Mouse (Mus musculus) forebrain, embryonic 16.5 days (tissue): Measurements from ENCODE around the gene Anp32a. TPM values are rescaled to one million over a fixed set of nuclear protein-coding genes. Genes with fewer than 3 reads are reported as not detected.
A peak's percentile ranks its signal among the peaks of the same experiment; 100 is the strongest.

Source experiments
- ATAC-seq: fragments of 200-750 bp; cut with Nextera tagmentation; 2 replicates; pipeline ENCODE4 v1.8.0; 2017; ENCODE audit warnings: mild to moderate bottlenecking, moderate library complexity
- H3K27ac ChIP-seq: fragments of 300-500 bp; sonication (generic); 2 replicates; pipeline ENCODE4 v1.5.1; 2014; ENCODE audit warnings: low read length, control low read depth
- H3K27me3 ChIP-seq: fragments of 300-500 bp; sonication (generic); replicated peaks from 2 replicates; pipeline ENCODE4 v1.6.1; 2014; ENCODE audit warnings: low read length; ENCODE audit not compliant: control insufficient read depth, insufficient read depth
- H3K36me3 ChIP-seq: fragments of 300-500 bp; sonication (generic); 2 replicates; pipeline ENCODE4 v1.6.1; 2014; ENCODE audit not compliant: control insufficient read depth, insufficient read depth
- H3K4me1 ChIP-seq: fragments of 300-500 bp; sonication (generic); replicated peaks from 2 replicates; pipeline ENCODE4 v1.6.1; 2014; ENCODE audit warnings: low read length; ENCODE audit not compliant: control insufficient read depth, insufficient read depth
- H3K4me2 ChIP-seq: fragments of 300-500 bp; sonication (generic); 2 replicates; pipeline ENCODE4 v1.6.1; 2014; ENCODE audit warnings: mild to moderate bottlenecking, low read length, control low read depth
- H3K4me3 ChIP-seq: fragments of 300-500 bp; sonication (generic); replicated peaks from 2 replicates; pipeline ENCODE4 v1.5.1; 2014; ENCODE audit warnings: mild to moderate bottlenecking, low read length, control low read depth
- H3K9ac ChIP-seq: fragments of 300-500 bp; sonication (generic); replicated peaks from 2 replicates; pipeline ENCODE4 v1.6.1; 2014; ENCODE audit warnings: low read depth, low read length, control low read depth
- H3K9me3 ChIP-seq: fragments of 300-500 bp; sonication (generic); 2 replicates; pipeline ENCODE4 v1.6.1; 2016; ENCODE audit warnings: low read length; ENCODE audit not compliant: control insufficient read depth
- WGBS: fragments of 180-500 bp; shearing (Covaris S2); extraction: QIAGEN DNeasy Blood & Tissue Kit; methylation state at CpG from one replicate; pipeline ENCODE4 v1.1.7; 2014; 5-methylcytosine and 5-hydroxymethylcytosine counted together
- polyA plus RNA-seq: library from polyadenylated mRNA; unstranded; fragments of >200 nt; fragmentation: Nextera tagmentation; extraction: Ambion mirVana; gene quantifications from 2 replicates; pipeline ENCODE4 v1.2.1, GENCODE M21; 2015

Anp32a gene
- polyA plus RNA-seq, 1 experiment from 2014 or later = 166 TPM

DNA sequence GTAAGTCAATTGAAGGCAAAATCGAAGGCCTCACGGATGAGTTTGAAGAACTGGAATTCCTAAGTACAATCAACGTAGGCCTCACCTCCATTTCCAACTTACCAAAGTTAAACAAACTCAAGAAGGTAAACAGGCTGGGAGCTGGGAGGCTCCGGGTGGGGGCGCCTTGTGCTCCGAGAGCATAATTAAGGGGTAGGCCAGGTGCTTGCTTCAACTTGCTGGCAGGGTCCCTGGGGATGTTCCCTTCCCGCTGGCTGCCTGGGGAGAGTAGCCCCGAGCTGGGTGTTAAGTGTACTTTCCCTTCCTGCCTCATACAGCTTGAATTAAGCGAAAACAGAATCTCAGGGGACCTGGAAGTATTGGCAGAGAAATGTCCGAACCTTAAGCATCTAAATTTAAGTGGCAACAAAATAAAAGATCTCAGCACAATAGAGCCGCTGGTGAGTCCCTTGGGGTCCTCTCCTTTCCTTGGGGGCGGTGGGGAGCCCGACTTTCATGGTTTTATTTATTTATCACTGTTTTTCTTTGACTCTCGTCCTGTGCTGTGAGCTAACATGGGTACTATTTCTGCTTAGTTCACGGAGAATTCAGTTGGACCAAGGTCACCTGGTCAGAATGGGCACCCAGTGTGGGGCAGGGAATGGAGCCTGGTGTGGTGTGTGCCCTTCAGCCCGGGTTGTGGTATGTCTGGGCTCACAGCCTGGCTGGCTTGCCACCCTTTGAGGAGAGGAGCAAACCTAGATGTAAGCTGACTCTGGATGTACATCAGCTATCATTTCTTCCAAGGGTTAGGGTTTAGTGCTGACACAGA is 30.9 kb downstream of the Anp32a start:
- Histone ChIP-seq H3K4me3 (no peak overlapping the region), H3K9ac (no peak overlapping the region), H3K9me3 (no peaks in the 10 kb centered on the region), H3K27ac (no peak overlapping the region), H3K4me2 (no peak overlapping the region), H3K27me3 (no peaks in the 10 kb centered on the region), H3K4me1 (peaks cover 27% of the 10 kb centered on the region), H3K36me3 (peaks cover 9% of the 10 kb centered on the region)
- no peak for ATAC-seq
- WGBS = 79% methylated on average over 16 of the region's 16 CpGs

DNA sequence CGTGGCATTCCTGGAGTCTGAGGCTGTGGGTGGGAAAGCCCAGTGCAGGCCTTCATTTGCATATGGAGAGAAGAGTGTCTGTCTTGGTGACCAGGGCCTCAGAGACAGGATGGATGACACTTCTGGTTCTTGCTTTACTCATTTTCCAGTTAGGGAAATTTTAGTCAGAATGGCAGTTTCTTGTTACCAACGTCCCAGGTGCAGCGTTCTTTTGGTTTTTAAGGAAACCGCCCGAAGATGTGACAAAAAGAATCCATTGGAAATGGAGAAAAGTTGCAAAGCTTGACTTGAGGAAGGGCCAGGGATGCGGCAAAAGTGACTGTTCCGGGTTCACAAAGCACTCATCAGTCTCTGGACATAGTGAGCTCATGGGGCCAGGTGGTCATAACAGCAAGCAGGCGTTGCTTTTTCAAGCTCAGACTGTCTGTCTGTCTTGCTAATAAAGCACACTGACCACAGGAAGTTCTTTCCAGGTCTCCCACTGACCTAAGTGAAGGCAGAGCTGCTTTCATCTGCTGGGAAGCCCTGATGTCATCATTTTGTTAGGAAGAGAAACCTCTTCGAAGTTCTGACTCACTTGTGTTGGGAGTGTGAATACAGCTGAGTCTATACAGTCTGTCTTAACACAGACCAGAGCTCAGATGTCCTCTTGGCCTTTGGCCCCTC is 31.6 kb downstream of the Anp32a start:
- Histone ChIP-seq H3K27me3 (no peaks in the 10 kb centered on the region), H3K9ac (no peak overlapping the region), H3K4me2 (no peak overlapping the region), H3K4me1 (peaks cover 20% of the 10 kb centered on the region), H3K36me3 (peaks cover 10% of the 10 kb centered on the region), H3K9me3 (no peaks in the 10 kb centered on the region), H3K4me3 (no peak overlapping the region), H3K27ac (no peak overlapping the region)
- WGBS = 84% methylated on average over 9 of the region's 9 CpGs
- no peak for ATAC-seq

DNA sequence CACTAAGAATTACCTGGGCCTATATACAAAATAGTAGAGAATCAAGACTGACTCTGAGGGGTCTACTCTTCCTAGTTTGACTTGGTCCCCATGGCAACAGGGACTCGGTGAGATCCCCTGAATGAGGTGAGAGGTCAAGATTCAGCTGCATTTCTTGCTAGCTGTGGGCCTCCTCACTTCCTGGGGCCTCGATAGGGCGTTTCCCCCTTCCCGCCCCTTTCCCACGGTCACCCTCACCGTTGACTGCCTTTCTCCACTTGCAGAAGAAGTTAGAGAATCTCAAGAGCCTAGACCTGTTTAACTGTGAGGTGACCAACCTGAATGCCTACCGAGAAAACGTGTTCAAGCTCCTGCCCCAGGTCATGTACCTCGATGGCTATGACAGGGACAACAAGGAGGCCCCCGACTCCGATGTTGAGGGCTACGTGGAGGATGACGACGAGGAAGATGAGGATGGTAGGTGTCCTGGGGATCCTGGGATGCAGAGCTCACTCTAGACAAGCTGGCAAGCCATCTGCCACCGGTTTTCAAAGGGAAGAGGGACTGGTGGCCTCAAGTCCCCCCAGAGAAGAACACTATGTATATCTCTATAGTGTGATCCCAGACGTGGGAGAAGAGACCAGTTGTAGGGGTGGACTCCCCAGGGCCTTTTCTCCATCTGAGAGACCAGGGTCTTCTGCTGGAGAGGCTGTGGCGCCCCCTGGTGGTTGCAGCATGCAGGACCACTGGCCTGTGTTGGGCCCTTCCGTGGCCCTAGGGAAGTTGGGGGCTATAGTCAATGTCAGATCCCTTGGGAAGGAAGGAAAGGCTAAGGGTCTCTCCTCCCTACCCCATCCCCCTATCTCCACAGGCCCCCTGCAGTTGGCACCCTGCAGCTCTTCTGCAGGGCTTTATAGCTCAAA is 32.4 kb downstream of the Anp32a start:
- Histone ChIP-seq H3K27me3 (no peaks in the 10 kb centered on the region), H3K9me3 (no peaks in the 10 kb centered on the region), H3K4me2 (no peak overlapping the region), H3K36me3 (peaks cover 15% of the 10 kb centered on the region), H3K4me1 (peaks cover 12% of the 10 kb centered on the region), H3K4me3 (no peak overlapping the region), H3K27ac (no peak overlapping the region), H3K9ac (no peak overlapping the region)
- ATAC-seq = no peak
- WGBS = 72% methylated on average over 18 of the region's 18 CpGs

DNA sequence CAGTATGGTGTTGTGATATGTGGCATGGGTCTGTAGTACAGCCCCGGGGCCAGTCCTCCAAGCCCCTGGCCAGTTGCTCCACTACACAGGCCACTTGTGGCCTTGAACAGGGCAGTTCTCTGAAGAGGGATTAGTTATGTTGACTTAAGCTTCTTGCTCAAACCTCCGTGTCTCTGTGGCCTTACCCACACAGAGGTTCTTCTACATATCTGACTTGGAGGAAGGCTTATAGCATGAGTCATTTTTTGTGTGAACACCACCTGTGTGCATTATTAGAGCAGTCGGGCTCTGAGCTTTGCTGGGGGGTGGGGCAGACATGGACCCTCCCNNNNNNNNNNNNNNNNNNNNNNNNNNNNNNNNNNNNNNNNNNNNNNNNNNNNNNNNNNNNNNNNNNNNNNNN is 33.2 kb downstream of the Anp32a start:
- H3K27ac ChIP-seq = no peak overlapping the region
- H3K4me3 ChIP-seq = no peak overlapping the region
- no peaks in the 10 kb centered on the region for H3K9me3 ChIP-seq
- no peak overlapping the region for H3K4me2 ChIP-seq
- H3K36me3 ChIP-seq = peaks cover 17% of the 10 kb centered on the region
- 77% methylated on average over 3 of the region's 3 CpGs for WGBS
- ATAC-seq = no peak
- H3K27me3 ChIP-seq = no peaks in the 10 kb centered on the region
- H3K4me1 ChIP-seq = peaks cover 9% of the 10 kb centered on the region
- H3K9ac ChIP-seq = no peak overlapping the region

DNA sequence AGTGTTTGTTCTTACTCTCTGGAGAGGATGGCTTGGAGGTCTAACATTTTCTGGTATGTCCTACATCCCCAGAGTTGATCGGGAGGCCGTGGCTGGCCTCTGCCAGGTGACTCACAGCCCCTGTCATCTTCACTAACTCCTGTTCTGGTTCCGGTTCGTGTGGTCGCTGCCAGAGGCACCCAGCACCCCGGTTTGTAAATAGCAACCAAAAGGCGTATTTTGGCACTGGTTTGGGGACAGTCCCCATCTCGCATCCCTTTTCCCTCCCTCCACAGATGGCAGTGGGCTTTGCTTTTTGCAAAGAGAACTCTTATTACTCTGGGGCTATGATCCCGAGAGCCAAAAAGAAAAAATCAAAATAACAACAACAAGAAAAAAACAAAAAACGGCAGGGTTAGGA is 36.8 kb downstream of the Anp32a start:
- Histone ChIP-seq H3K4me2 (no peak overlapping the region), H3K9me3 (no peaks in the 10 kb centered on the region), H3K4me1 (no peaks in the 10 kb centered on the region), H3K4me3 (no peak overlapping the region), H3K9ac (no peak overlapping the region), H3K27me3 (no peaks in the 10 kb centered on the region), H3K36me3 (peaks cover 19% of the 10 kb centered on the region), H3K27ac (no peak overlapping the region)
- ATAC-seq = no peak
- 87% methylated on average over 10 of the region's 10 CpGs for WGBS

DNA sequence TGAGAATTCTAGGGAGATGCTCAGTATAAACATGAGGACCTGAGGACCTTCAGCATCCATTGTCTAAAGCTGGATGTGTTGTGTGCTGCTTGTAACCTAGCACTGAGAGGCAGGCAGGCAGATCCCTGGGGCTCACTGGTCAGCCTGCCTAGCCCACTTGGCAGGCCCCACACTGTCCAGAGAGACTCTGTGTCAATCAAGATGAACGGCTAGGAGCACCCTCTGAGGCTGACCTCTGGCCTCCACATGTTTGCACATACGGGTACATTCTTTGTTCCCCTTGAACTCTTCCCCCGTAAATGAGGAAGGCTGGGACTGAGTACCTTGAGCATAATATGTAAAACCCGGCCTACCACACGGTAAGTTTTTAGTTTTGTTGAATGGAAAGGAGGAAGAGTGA is 39.3 kb downstream of the Anp32a start:
- 69% methylated on average over 5 of the region's 5 CpGs for WGBS
- Histone ChIP-seq H3K27ac (no peak overlapping the region), H3K4me3 (no peak overlapping the region), H3K9me3 (no peaks in the 10 kb centered on the region), H3K36me3 (peaks cover 13% of the 10 kb centered on the region), H3K4me2 (no peak overlapping the region), H3K27me3 (no peaks in the 10 kb centered on the region), H3K4me1 (no peaks in the 10 kb centered on the region), H3K9ac (no peak overlapping the region)
- no peak for ATAC-seq

DNA sequence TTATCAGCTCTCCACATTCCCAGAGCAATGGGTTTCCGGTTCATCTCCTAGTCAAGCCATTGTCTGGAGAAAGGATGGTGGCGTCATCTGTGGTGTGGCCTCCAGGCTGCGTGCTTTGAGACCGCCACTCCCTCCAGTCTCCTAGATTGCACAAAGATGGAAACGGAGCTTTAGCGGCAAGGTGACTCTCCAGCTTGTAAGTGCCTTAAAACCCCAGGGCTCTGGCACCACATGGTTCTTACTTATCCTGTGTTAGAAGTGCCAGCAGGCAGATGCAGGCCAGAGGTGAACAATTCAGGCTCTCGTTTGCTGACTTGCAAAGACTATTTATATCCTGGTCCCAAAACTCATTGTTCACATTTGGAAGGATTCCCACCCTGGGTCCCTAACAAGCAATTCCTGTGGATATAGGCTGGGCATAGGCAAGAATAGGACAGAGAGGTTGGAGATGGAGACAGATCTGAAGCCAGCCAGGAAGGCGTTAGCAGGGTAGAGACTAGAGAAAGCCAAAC is 40.4 kb downstream of the Anp32a start:
- no peaks in the 10 kb centered on the region for H3K4me1 ChIP-seq
- H3K4me3 ChIP-seq = no peak overlapping the region
- no peaks in the 10 kb centered on the region for H3K27me3 ChIP-seq
- no peak for ATAC-seq
- H3K36me3 ChIP-seq = peaks cover 13% of the 10 kb centered on the region
- H3K27ac ChIP-seq = no peak overlapping the region
- H3K9me3 ChIP-seq = no peaks in the 10 kb centered on the region
- no peak overlapping the region for H3K4me2 ChIP-seq
- no peak overlapping the region for H3K9ac ChIP-seq
- WGBS = 64% methylated on average over 8 of the region's 8 CpGs

DNA sequence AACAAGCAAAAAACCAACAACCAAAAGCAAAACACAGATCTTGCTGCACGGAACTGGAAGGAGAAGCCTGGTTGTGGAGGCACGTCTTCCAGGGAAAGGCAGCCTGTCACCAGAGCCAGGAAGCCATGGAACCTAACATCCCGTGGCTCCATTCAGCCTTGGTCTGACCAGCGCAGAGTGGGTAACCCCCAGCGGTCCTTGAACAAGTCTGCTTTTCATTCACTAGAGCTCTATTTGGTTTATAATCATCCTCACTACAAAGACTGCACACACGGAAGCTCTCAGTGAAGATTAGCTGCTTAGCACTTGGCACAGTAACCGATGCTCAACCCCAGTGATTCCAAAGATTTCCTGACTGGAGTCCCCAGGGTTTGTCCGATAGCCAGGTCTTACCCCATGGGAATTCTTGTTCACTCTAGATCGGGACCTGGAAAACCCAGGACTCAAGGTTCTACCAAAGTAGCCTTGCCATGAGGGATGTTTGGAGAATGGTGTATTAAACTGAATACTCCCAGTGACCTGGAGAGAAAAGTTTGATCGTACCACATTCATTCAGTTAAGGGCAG is 41.5 kb downstream of the Anp32a start:
- no peak overlapping the region for H3K4me2 ChIP-seq
- 0 out of 2 replicates have a peak, but pooled peaks have one; percentile 28 for ATAC-seq
- H3K36me3 ChIP-seq = peaks cover 13% of the 10 kb centered on the region
- H3K9me3 ChIP-seq = no peaks in the 10 kb centered on the region
- WGBS = 61% methylated on average over 10 of the region's 10 CpGs
- H3K27ac ChIP-seq = no peak overlapping the region
- H3K27me3 ChIP-seq = no peaks in the 10 kb centered on the region
- H3K9ac ChIP-seq = no peak overlapping the region
- H3K4me3 ChIP-seq = no peak overlapping the region
- H3K4me1 ChIP-seq = no peaks in the 10 kb centered on the region
